Mouse (Mus musculus) stomach, embryonic 14.5 days (tissue): Measurements from ENCODE around the gene Phf6. TPM values are rescaled to one million over a fixed set of nuclear protein-coding genes. Genes with fewer than 3 reads are reported as not detected.

Experiments used
- ATAC-seq: fragments of 200-750 bp; cut with Nextera tagmentation; 2 replicates; pipeline ENCODE4 v1.8.0; 2017; ENCODE audit warnings: low read depth, moderate TSS enrichment; ENCODE audit not compliant: insufficient number of reproducible peaks, insufficient read depth, low FRiP score
- H3K27ac ChIP-seq: fragments of 300-500 bp; sonication (generic); 2 replicates; pipeline ENCODE4 v1.5.1; 2014; ENCODE audit warnings: mild to moderate bottlenecking, low read length, moderate library complexity, mixed read lengths
- H3K27me3 ChIP-seq: fragments of 300-500 bp; sonication (generic); 2 replicates; pipeline ENCODE4 v1.6.1; 2014; ENCODE audit warnings: low read length, control low read depth, mixed read lengths; ENCODE audit not compliant: control insufficient read depth, insufficient read depth
- H3K36me3 ChIP-seq: fragments of 300-500 bp; sonication (generic); 2 replicates; pipeline ENCODE4 v1.6.1; 2014; ENCODE audit warnings: mild to moderate bottlenecking, control low read depth, low read length, moderate library complexity, mixed read lengths; ENCODE audit not compliant: control insufficient read depth, insufficient read depth
- H3K4me1 ChIP-seq: fragments of 300-500 bp; sonication (generic); 2 replicates; pipeline ENCODE4 v1.6.1; 2014; ENCODE audit warnings: low read length, control low read depth, mixed read lengths; ENCODE audit not compliant: control insufficient read depth, insufficient read depth
- H3K4me2 ChIP-seq: fragments of 300-500 bp; sonication (generic); replicated peaks from 2 replicates; pipeline ENCODE4 v1.6.1; 2014; ENCODE audit warnings: low read depth, low read length, control low read depth
- H3K4me3 ChIP-seq: fragments of 300-500 bp; sonication (generic); 2 replicates; pipeline ENCODE4 v1.5.1; 2014; ENCODE audit warnings: low read depth, low read length, control low read depth
- H3K9ac ChIP-seq: fragments of 300-500 bp; sonication (generic); replicated peaks from 2 replicates; pipeline ENCODE4 v1.6.1; 2014; ENCODE audit warnings: low read depth, mild to moderate bottlenecking, control low read depth, low read length, moderate library complexity, mixed read lengths
- H3K9me3 ChIP-seq: fragments of 300-500 bp; sonication (generic); 2 replicates; pipeline ENCODE4 v1.6.1; 2016; ENCODE audit warnings: low read depth, low read length, control low read depth; ENCODE audit not compliant: control insufficient read depth
- WGBS: fragments of 180-500 bp; shearing (Covaris S2); extraction: QIAGEN DNeasy Blood & Tissue Kit; methylation state at CpG from one replicate; pipeline ENCODE4 v1.1.7; 2014; 5-methylcytosine and 5-hydroxymethylcytosine counted together
- polyA plus RNA-seq: library from polyadenylated mRNA; unstranded; fragments of >200 nt; fragmentation: Nextera tagmentation; extraction: Ambion mirVana; gene quantifications from 2 replicates; pipeline ENCODE4 v1.2.1, GENCODE M21; 2014

Gene Phf6
- polyA plus RNA-seq, 1 experiment from 2014 or later, result 42.6 TPM

GRCm38 (mm10) chrX:52926726-52927125, 14.7 kb downstream of the Phf6 start:
- Histone ChIP-seq H3K9me3 (no peaks in the 10 kb centered on the region), H3K4me2 (no peak overlapping the region)
- 88% methylated on average over 9 of the region's 9 CpGs for WGBS

GRCm38 (mm10) chrX:52928883-52929282, 16.8 kb downstream of the Phf6 start:
- H3K27ac ChIP-seq, result no peak overlapping the region
- no peak for ATAC-seq
- WGBS, result 16% methylated on average over 1 of the region's 1 CpGs

More at GRCm38 (mm10) chrX:52926726-52927125, 14.7 kb downstream of the Phf6 start:
- no peak overlapping the region for H3K27ac ChIP-seq
- H3K36me3 ChIP-seq, result no peaks in the 10 kb centered on the region
- no peaks in the 10 kb centered on the region for H3K27me3 ChIP-seq
- no peak for ATAC-seq
- H3K4me3 ChIP-seq, result no peak overlapping the region
- no peak overlapping the region for H3K9ac ChIP-seq
- no peaks in the 10 kb centered on the region for H3K4me1 ChIP-seq

GRCm38 (mm10) chrX:52929779-52930178, 17.7 kb downstream of the Phf6 start:
- WGBS, result 82% methylated on average over 3 of the region's 3 CpGs
- ATAC-seq, result no peak
- Histone ChIP-seq H3K4me3 (no peak overlapping the region), H3K4me1 (no peaks in the 10 kb centered on the region), H3K27me3 (no peaks in the 10 kb centered on the region), H3K36me3 (no peaks in the 10 kb centered on the region), H3K9me3 (no peaks in the 10 kb centered on the region), H3K27ac (no peak overlapping the region), H3K9ac (no peak overlapping the region), H3K4me2 (no peak overlapping the region)

More at GRCm38 (mm10) chrX:52928883-52929282, 16.8 kb downstream of the Phf6 start:
- no peak overlapping the region for H3K9ac ChIP-seq
- H3K36me3 ChIP-seq, result no peaks in the 10 kb centered on the region
- H3K9me3 ChIP-seq, result no peaks in the 10 kb centered on the region
- H3K4me3 ChIP-seq, result no peak overlapping the region
- H3K27me3 ChIP-seq, result no peaks in the 10 kb centered on the region
- no peaks in the 10 kb centered on the region for H3K4me1 ChIP-seq
- H3K4me2 ChIP-seq, result no peak overlapping the region

- no peak for ATAC-seq
- H3K27me3 ChIP-seq, result no peaks in the 10 kb centered on the region
- no peaks in the 10 kb centered on the region for H3K9me3 ChIP-seq
- H3K4me2 ChIP-seq, result no peak overlapping the region
- H3K27ac ChIP-seq, result no peak overlapping the region
- H3K36me3 ChIP-seq, result no peaks in the 10 kb centered on the region
- H3K4me1 ChIP-seq, result no peaks in the 10 kb centered on the region
- no peak overlapping the region for H3K9ac ChIP-seq
- 84% methylated on average over 5 of the region's 5 CpGs for WGBS
- no peak overlapping the region for H3K4me3 ChIP-seq
Measured at GRCm38 (mm10) chrX:52930191-52930590, 18.1 kb downstream of the Phf6 start.

- Histone ChIP-seq H3K27me3 (no peaks in the 10 kb centered on the region), H3K4me1 (no peaks in the 10 kb centered on the region), H3K4me2 (no peak overlapping the region), H3K9me3 (no peaks in the 10 kb centered on the region), H3K27ac (no peak overlapping the region), H3K9ac (no peak overlapping the region), H3K36me3 (no peaks in the 10 kb centered on the region), H3K4me3 (no peak overlapping the region)
- 82% methylated on average over 1 of the region's 1 CpGs for WGBS
- ATAC-seq, result no peak
Measured at GRCm38 (mm10) chrX:52932161-52932560, 20.1 kb downstream of the Phf6 start.

- H3K4me3 ChIP-seq, result no peak overlapping the region
- H3K4me1 ChIP-seq, result no peaks in the 10 kb centered on the region
- no peak for ATAC-seq
- no peaks in the 10 kb centered on the region for H3K9me3 ChIP-seq
- no peaks in the 10 kb centered on the region for H3K27me3 ChIP-seq
- H3K36me3 ChIP-seq, result no peaks in the 10 kb centered on the region
- H3K9ac ChIP-seq, result no peak overlapping the region
- H3K4me2 ChIP-seq, result no peak overlapping the region
- no peak overlapping the region for H3K27ac ChIP-seq
- WGBS, result 43% methylated on average over 2 of the region's 2 CpGs
Measured at GRCm38 (mm10) chrX:52934496-52934895, 22.4 kb downstream of the Phf6 start.

GRCm38 (mm10) chrX:52945509-52945908, 33.4 kb downstream of the Phf6 start:
- H3K4me2 ChIP-seq, result no peak overlapping the region
- H3K9ac ChIP-seq, result no peak overlapping the region
- 89% methylated on average over 5 of the region's 5 CpGs for WGBS
- no peak overlapping the region for H3K4me3 ChIP-seq
- no peaks in the 10 kb centered on the region for H3K9me3 ChIP-seq
- no peaks in the 10 kb centered on the region for H3K4me1 ChIP-seq
- no peaks in the 10 kb centered on the region; the same call in 1 of the 2 replicates for H3K36me3 ChIP-seq
- no peaks in the 10 kb centered on the region for H3K27me3 ChIP-seq
- H3K27ac ChIP-seq, result no peak overlapping the region
- no peak for ATAC-seq

- H3K27me3 ChIP-seq, result no peaks in the 10 kb centered on the region
- no peak overlapping the region for H3K27ac ChIP-seq
- H3K4me3 ChIP-seq, result no peak overlapping the region
- no peaks in the 10 kb centered on the region for H3K9me3 ChIP-seq
- no peak overlapping the region for H3K9ac ChIP-seq
- ATAC-seq, result no peak
- WGBS, result 68% methylated on average over 2 of the region's 2 CpGs
- H3K36me3 ChIP-seq, result no peaks in the 10 kb centered on the region; the same call in 1 of the 2 replicates
- no peak overlapping the region for H3K4me2 ChIP-seq
- no peaks in the 10 kb centered on the region for H3K4me1 ChIP-seq
Measured at GRCm38 (mm10) chrX:52949713-52950112, 37.6 kb downstream of the Phf6 start.

- no peaks in the 10 kb centered on the region for H3K9me3 ChIP-seq
- 81% methylated on average over 4 of the region's 4 CpGs for WGBS
- H3K4me1 ChIP-seq, result no peaks in the 10 kb centered on the region
- H3K9ac ChIP-seq, result no peak overlapping the region
- no peak overlapping the region for H3K27ac ChIP-seq
- no peak for ATAC-seq
- H3K27me3 ChIP-seq, result no peaks in the 10 kb centered on the region
- H3K4me3 ChIP-seq, result no peak overlapping the region
- no peaks in the 10 kb centered on the region; the same call in 1 of the 2 replicates for H3K36me3 ChIP-seq
- H3K4me2 ChIP-seq, result no peak overlapping the region
Measured at GRCm38 (mm10) chrX:52956942-52957341, 44.9 kb downstream of the Phf6 start.
